Mouse (Mus musculus): ENCODE data around the gene Zfp276. TPM values are rescaled to one million over a fixed set of nuclear protein-coding genes. Genes with fewer than 3 reads are reported as not detected.
"Not testable (repeated sequence)": the region's sequence is repeated elsewhere in the genome, so short reads cannot be mapped to it uniquely, and the experiment has no call there.

Zfp276 gene
- polyA plus RNA-seq (2015; fragmentation: Nextera tagmentation; extraction: Ambion mirVana) = 21.2 and 22.7 TPM in 2 replicates

- peak within 1 kb of the TSS; percentile 91 for H3K4me2 ChIP-seq
- no peaks in the 10 kb centered on the region for H3K9me3 ChIP-seq (replicated peaks)
- H3K27me3 ChIP-seq = no peaks in the 10 kb centered on the region
- under 1% methylated on average over 98 of the region's 99 CpGs for WGBS
- H3K9ac ChIP-seq = peak within 1 kb of the TSS; percentile 100
- peaks cover 27% of the 10 kb centered on the region for H3K4me1 ChIP-seq
- peak; percentile 96 for ATAC-seq (replicated peaks; ENCODE audit: low FRiP score)
- peak within 1 kb of the TSS; percentile 90 for H3K27ac ChIP-seq
- peak within 1 kb of the TSS; percentile 98 for H3K4me3 ChIP-seq (replicated peaks)
- H3K36me3 ChIP-seq = peaks cover 63% of the 10 kb centered on the region
Measured at GRCm38 (mm10) chr8:123254099-123254885, at the start of gene Zfp276, which contains the start of gene Vps9d1. Gene Zfp276 (plus strand): TSS chr8:123254195. Gene Vps9d1 (minus strand): TSS chr8:123254348.

GRCm38 (mm10) chr8:123211876-123212275 lies 42.1 kb upstream of the Zfp276 start:
- no peaks in the 10 kb centered on the region for H3K27me3 ChIP-seq
- no peaks in the 10 kb centered on the region for H3K9me3 ChIP-seq (replicated peaks)
- H3K4me2 ChIP-seq = peak overlapping the region; percentile 88
- peaks cover 36% of the 10 kb centered on the region for H3K36me3 ChIP-seq
- peak overlapping the region; percentile 96 for H3K9ac ChIP-seq
- peak overlapping the region; percentile 94 for H3K4me3 ChIP-seq (replicated peaks)
- H3K27ac ChIP-seq = no peak overlapping the region
- 40% methylated on average over 10 of the region's 10 CpGs for WGBS
- no peak for ATAC-seq (replicated peaks; ENCODE audit: low FRiP score)
- peaks cover 23% of the 10 kb centered on the region for H3K4me1 ChIP-seq

GRCm38 (mm10) chr8:123212321-123213117 lies 41.5 kb upstream of the Zfp276 start, which contains the start of the genes Chmp1a and Spata33:
Gene Chmp1a (minus strand): TSS chr8:123212763.
Gene Spata33 (plus strand): TSS chr8:123212832.
- peak; percentile 97 for ATAC-seq (replicated peaks; ENCODE audit: low FRiP score)
- H3K4me3 ChIP-seq (replicated peaks) = peak within 1 kb of the TSS; percentile 94
- H3K4me2 ChIP-seq = peak within 1 kb of the TSS; percentile 88
- no peaks in the 10 kb centered on the region for H3K9me3 ChIP-seq (replicated peaks)
- peaks cover 23% of the 10 kb centered on the region for H3K4me1 ChIP-seq
- H3K27ac ChIP-seq = peak within 1 kb of the TSS; percentile 81
- under 1% methylated on average over 75 of the region's 76 CpGs for WGBS
- H3K36me3 ChIP-seq = peaks cover 29% of the 10 kb centered on the region
- peak within 1 kb of the TSS; percentile 96 for H3K9ac ChIP-seq
- no peaks in the 10 kb centered on the region for H3K27me3 ChIP-seq

DNA sequence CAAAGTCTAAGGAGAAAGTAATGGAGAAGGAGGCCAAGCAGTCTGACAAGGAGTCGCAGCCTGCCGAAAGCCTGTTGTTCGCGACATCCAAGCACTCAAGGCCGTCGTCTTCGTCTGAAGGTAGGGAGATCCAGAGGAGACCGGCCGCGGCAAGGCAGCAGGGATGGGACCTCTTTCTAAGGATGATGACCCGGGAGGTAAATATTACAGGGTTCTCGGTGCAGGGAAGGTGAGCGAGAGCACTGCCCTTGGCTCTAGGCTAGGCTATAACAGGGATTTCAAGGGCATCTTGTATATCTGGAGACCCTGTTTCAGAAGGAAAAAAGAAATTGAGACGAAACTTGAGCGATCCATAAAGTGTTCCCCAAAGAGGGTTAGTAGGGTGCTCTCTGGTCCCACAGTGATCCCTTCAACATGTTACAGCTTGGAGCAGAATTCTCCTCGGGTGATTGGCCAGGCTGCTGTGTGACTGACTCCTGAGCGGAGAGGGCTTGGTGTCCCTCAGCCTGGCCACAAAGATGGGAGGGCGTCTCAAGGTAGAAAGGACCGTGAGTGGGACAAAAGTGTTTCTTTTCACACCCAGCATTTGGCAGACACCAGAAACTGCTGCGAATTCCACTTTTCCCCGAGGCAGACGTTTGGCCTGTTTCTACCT lies 40.8 kb upstream of the Zfp276 start:
- no peak; the same call in none of the 2 replicates for ATAC-seq (replicated peaks; ENCODE audit: low FRiP score)
- Histone ChIP-seq H3K4me2 (peak overlapping the region; percentile 88), H3K9ac (peak overlapping the region; percentile 67), H3K9me3 (replicated peaks) (no peaks in the 10 kb centered on the region), H3K27ac (peak overlapping the region; percentile 81), H3K27me3 (no peaks in the 10 kb centered on the region), H3K4me3 (replicated peaks) (peak overlapping the region; percentile 94), H3K36me3 (peaks cover 22% of the 10 kb centered on the region), H3K4me1 (peaks cover 23% of the 10 kb centered on the region)
- 7% methylated on average over 22 of the region's 22 CpGs for WGBS

- no peak for ATAC-seq (replicated peaks; ENCODE audit: low FRiP score)
- no peaks in the 10 kb centered on the region for H3K27me3 ChIP-seq
- WGBS = 78% methylated on average over 3 of the region's 3 CpGs
- H3K27ac ChIP-seq = no peak overlapping the region
- H3K4me2 ChIP-seq = no peak overlapping the region
- H3K4me1 ChIP-seq = peaks cover 23% of the 10 kb centered on the region
- H3K9ac ChIP-seq = no peak overlapping the region
- 0 out of 2 replicates have a peak, but pooled peaks cover 2% of the 10 kb centered on the region for H3K36me3 ChIP-seq
- no peak overlapping the region for H3K4me3 ChIP-seq (replicated peaks)
- no peaks in the 10 kb centered on the region for H3K9me3 ChIP-seq (replicated peaks)
Measured at GRCm38 (mm10) chr8:123215430-123215829, 38.6 kb upstream of the Zfp276 start.

DNA sequence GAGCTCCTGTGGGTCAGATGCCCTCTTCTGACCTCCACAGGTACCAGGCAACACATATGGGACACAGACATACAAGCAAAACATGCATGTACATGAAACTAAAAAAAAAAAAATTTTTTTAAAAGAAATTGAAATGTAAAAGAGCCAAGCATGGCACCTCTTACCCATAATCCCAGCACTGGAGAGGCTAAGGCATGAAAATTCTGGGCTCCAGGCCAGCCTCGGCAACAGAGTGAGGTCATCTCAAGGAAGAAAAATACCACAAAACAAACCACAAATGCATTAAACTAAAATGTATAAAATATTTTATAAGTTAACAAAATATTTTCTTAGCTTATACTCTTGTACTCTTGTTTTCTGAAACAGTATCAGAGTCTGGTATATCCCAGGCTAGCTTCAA lies 33.1 kb upstream of the Zfp276 start:
- WGBS = 74% methylated on average over 1 of the region's 1 CpGs
- Histone ChIP-seq H3K9me3 (replicated peaks) (no peaks in the 10 kb centered on the region), H3K4me2 (no peak overlapping the region), H3K4me1 (peaks cover 16% of the 10 kb centered on the region), H3K4me3 (replicated peaks) (no peak overlapping the region), H3K27ac (no peak overlapping the region), H3K9ac (no peak overlapping the region), H3K27me3 (no peaks in the 10 kb centered on the region), H3K36me3 (no peaks in the 10 kb centered on the region)
- no peak for ATAC-seq (replicated peaks; ENCODE audit: low FRiP score)

GRCm38 (mm10) chr8:123224278-123225266 lies 29.4 kb upstream of the Zfp276 start, which contains the start of gene Cdk10:
Gene Cdk10 (plus strand): TSS chr8:123224842.
- peaks cover 18% of the 10 kb centered on the region for H3K4me1 ChIP-seq
- H3K27me3 ChIP-seq = no peaks in the 10 kb centered on the region
- no peaks in the 10 kb centered on the region for H3K9me3 ChIP-seq (replicated peaks)
- H3K4me3 ChIP-seq (replicated peaks) = peak within 1 kb of the TSS; percentile 73
- peak within 1 kb of the TSS; percentile 96 for H3K9ac ChIP-seq
- peaks cover 32% of the 10 kb centered on the region for H3K36me3 ChIP-seq
- peak; percentile 90 for ATAC-seq (replicated peaks; ENCODE audit: low FRiP score)
- peak within 1 kb of the TSS; percentile 95 for H3K4me2 ChIP-seq
- H3K27ac ChIP-seq = peak within 1 kb of the TSS; percentile 93
- 3% methylated on average over 59 of the region's 59 CpGs for WGBS

DNA sequence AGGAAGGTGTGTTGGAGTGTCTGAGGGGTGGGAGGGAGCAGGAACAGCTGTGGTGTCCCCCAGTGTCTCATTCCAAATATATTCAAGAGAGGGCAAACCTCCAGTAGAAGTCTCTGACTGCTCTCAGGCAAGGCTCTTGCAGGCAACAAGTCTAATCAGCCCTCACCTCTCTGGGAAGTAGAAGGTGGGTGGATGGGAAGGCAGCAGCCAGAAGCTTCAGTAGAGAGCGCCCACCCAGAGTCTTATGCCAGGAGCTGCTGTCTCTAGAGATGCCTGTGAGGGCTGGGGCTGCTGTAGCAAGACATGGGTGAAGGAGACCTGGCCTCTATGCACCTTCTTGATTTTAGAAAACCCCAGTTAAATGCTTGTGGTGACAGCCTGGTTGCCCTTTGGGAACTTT lies 25.6 kb upstream of the Zfp276 start:
- Histone ChIP-seq H3K9ac (no peak overlapping the region), H3K4me2 (no peak overlapping the region), H3K27ac (no peak overlapping the region), H3K4me1 (peaks cover 26% of the 10 kb centered on the region), H3K9me3 (replicated peaks) (no peaks in the 10 kb centered on the region), H3K36me3 (peaks cover 37% of the 10 kb centered on the region), H3K27me3 (peaks cover 7% of the 10 kb centered on the region), H3K4me3 (replicated peaks) (no peak overlapping the region)
- WGBS = 100% methylated on average over 1 of the region's 1 CpGs
- no peak for ATAC-seq (replicated peaks; ENCODE audit: low FRiP score)

DNA sequence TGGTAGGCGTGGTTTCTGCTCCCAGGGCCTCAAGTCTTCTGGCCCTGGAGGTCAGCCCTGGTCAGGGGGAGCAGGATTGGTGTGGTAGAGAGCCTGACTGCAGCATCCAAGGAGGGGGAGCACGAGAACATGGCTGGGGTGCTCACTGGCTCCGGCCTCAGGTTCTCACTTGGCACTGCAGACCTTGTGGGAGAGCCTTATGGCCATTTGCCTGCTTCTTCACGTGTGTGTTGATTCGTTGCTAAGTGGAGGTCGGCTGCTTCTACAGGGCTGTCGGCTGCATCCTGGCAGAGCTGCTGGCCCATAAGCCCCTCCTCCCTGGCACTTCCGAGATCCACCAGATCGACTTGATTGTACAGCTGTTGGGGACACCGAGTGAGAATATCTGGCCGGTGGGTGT lies 23.7 kb upstream of the Zfp276 start:
- WGBS = 88% methylated on average over 11 of the region's 11 CpGs
- not testable (repeated sequence) for H3K9me3 ChIP-seq (replicated peaks); H3K27ac ChIP-seq; H3K4me3 ChIP-seq (replicated peaks); H3K4me2 ChIP-seq; ATAC-seq (replicated peaks; ENCODE audit: low FRiP score); H3K9ac ChIP-seq
- H3K4me1 ChIP-seq = peaks cover 29% of the 10 kb centered on the region
- peaks cover 25% of the 10 kb centered on the region for H3K27me3 ChIP-seq
- H3K36me3 ChIP-seq = peaks cover 37% of the 10 kb centered on the region

DNA sequence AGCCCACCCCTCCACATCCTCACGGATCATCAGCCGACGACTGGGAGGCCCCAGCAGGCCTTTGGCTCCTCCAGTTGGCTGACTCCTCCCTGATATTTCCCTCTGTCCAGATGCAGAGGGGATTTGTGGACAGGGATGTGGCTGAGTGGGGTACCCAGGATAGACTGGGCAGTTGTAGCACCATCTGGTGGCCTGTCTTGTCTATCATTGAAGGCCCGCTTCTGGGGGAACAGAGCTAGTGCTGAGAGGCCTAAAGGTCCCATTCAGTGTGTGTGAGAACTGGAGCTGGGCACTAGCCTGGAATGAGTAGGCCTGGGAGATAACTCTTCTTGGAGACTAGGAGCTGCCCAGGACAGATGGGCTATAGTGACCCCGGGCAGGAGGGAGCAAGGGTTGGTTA lies 22.3 kb upstream of the Zfp276 start:
- 44% methylated on average over 5 of the region's 5 CpGs for WGBS

GRCm38 (mm10) chr8:123232553-123232952 lies 21.4 kb upstream of the Zfp276 start:
- H3K36me3 ChIP-seq = peaks cover 25% of the 10 kb centered on the region
- H3K4me3 ChIP-seq (replicated peaks) = no peak overlapping the region
- no peak overlapping the region for H3K4me2 ChIP-seq
- no peak overlapping the region for H3K9ac ChIP-seq
- H3K4me1 ChIP-seq = peaks cover 35% of the 10 kb centered on the region
- H3K9me3 ChIP-seq (replicated peaks) = no peaks in the 10 kb centered on the region
- ATAC-seq (replicated peaks; ENCODE audit: low FRiP score) = no peak
- H3K27ac ChIP-seq = no peak overlapping the region
- peaks cover 28% of the 10 kb centered on the region for H3K27me3 ChIP-seq
- 19% methylated on average over 7 of the region's 7 CpGs for WGBS

More for the DNA sequence above, 22.3 kb upstream of the Zfp276 start:
- no peak for ATAC-seq (replicated peaks; ENCODE audit: low FRiP score)
- H3K4me3 ChIP-seq (replicated peaks) = no peak overlapping the region
- H3K27ac ChIP-seq = no peak overlapping the region
- H3K4me1 ChIP-seq = peaks cover 35% of the 10 kb centered on the region
- peaks cover 33% of the 10 kb centered on the region for H3K36me3 ChIP-seq
- no peak overlapping the region for H3K4me2 ChIP-seq
- H3K9me3 ChIP-seq (replicated peaks) = no peaks in the 10 kb centered on the region
- no peak overlapping the region for H3K9ac ChIP-seq
- peaks cover 28% of the 10 kb centered on the region for H3K27me3 ChIP-seq

Measured in kidney, embryonic 15.5 days (tissue).